Mouse (Mus musculus) common myeloid progenitor, adult 5-6 weeks (primary cell): Measurements from ENCODE around the gene Dennd1c. TPM values are rescaled to one million over a fixed set of nuclear protein-coding genes. Genes with fewer than 3 reads are reported as not detected.

Experiments used
- ATAC-seq: replicated peaks from 2 replicates; pipeline ENCODE4 v1.8.0; 2016; ENCODE audit warnings: low read depth, mild to moderate bottlenecking, moderate TSS enrichment, inconsistent platforms; ENCODE audit not compliant: poor library complexity, severe bottlenecking
- total RNA-seq: library from RNA; stranded (forward); fragments of 200-1000, 187-1606 nt; gene quantifications from 2 replicates; pipeline ENCODE4 v1.2.3, GENCODE M21; 2017

Dennd1c gene
- total RNA-seq, 1 experiment from 2014 or later, result 5.0 TPM

DNA sequence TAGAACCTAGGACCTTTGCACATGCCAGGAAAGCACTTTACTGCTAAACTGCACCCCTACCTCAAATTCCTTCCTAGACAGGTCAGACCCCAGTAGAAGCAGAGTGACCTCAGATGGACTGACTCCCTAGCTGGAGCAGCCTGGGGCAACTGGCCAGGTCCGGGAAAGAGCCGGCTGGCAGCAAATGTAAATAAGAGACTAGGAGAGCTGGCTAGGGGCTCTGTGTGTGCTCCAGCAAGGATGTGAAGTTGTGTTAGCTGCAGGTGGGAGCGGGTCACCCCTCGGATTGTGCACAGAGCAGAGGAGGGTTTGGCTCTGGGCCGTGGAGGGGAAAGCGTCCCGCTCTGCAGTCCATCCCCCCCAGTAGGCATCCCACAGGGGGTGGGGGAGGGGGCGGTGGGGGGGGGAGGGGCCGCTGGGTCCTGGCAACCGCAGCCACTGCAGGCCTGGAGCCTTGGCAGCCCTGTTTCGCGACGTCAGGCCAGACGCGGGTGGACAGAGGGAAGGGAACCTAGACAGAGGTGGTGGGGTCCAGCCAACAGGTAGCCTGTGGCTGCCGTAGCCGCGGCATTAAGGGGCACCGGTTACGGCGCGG is 19.3 kb downstream of the Dennd1c start, which contains the start of gene Crb3:
Gene Crb3 (plus strand): TSS at position 215 of the 595 bp plus-strand sequence.
- no peak for ATAC-seq

DNA sequence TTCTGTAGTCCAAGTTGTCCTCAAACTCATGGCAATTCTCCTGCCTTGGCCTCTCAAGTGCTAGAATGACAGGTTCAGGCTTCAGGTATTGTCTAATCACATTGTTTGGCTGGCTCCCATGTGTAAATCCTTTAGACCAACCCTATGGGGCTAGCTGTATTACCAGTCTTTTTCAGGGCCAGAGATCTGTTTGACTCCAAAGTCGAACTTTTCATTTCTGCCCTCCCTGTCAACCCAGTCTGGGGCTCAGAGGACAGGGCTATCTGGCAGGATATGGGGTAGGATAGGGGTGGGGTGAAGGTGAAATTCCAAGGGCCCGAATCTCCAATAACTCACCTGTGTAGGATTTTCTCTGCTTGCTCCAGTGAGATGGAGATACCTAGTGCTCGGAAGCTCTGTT is 22.1 kb downstream of the Dennd1c start:
- no peak for ATAC-seq

DNA sequence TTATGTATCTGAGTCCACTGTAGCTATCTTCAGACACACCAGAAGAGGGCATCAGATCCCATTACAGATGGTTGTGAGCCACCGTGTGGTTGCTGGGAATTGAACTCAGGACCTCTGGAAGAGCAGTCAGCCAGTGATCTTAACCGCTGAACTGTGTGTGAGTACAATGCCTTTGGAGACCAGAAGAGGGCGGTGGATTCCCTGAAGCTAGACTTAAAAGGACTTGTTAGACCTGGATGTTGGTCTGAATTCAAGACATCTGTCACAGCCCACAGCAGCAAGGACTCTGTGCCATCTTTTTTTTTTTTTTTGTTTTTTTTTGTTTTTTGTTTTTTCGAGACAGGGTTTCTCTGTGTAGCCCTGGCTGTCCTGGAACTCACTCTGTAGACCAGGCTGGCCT is 26.6 kb downstream of the Dennd1c start:
- ATAC-seq, result peak; percentile 80

- ATAC-seq, result peak; percentile 41; the same call in 1 of the 2 replicates
Measured at GRCm38 (mm10) chr17:57048816-57049215, 29.5 kb downstream of the Dennd1c start.

GRCm38 (mm10) chr17:57047406-57047805 is 30.9 kb downstream of the Dennd1c start:
- 0 out of 2 replicates have a peak, but pooled peaks have one; percentile 12 for ATAC-seq

DNA sequence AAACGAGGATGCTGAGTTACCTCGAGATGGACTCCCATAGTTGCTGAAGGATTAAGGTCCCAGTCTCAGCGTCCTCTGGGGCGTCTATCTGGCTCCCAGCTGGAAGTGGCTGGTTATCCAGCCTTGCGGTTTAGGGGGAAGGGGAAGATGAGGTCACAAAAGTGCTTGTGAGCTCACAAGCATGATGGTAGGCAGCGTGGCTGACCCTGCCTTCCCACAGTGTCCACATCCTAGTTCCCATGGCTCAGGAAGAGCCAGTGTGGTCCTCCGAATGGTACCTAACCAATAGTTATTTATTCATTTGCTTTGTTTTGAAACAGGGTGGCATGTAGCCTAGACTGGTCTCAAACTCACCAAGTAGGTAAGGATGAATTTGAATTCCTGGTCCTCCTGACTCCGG is 36.8 kb downstream of the Dennd1c start, which contains the start of gene Slc25a41:
Gene Slc25a41 (minus strand): TSS at position 101 of the 400 bp plus-strand sequence.
- no peak for ATAC-seq

GRCm38 (mm10) chr17:57038978-57039377 is 39.3 kb downstream of the Dennd1c start:
- peak; percentile 28 for ATAC-seq

DNA sequence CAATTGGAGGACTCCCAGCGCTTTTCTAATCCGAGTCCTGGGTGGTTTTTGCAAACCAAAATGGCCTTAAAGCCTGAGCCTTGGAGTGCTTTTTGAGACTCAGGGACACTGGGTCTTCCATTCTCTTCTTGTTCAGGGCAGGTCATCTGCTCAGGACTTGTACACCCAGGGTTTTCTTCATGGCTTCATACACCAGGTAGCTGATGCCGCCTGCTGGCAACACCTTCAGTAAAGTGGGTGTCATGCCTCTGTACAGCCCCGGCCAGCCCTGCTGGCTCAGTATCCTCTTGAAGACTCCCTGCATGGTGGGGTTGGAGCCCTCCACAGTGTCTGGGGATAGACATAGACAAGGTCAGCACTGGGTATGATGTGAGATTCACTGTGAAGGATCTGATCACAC is 45.5 kb downstream of the Dennd1c start:
- no peak for ATAC-seq

GRCm38 (mm10) chr17:57031661-57032420 is 46.5 kb downstream of the Dennd1c start:
- ATAC-seq, result peak; percentile 85

- no peak for ATAC-seq
Measured at GRCm38 (mm10) chr17:57030931-57031660, 47.2 kb downstream of the Dennd1c start, which contains the start of gene Khsrp. TSS of gene Khsrp (minus strand) at chr17:57031522.

- ATAC-seq, result no peak
Measured at GRCm38 (mm10) chr17:57029691-57030090, 48.6 kb downstream of the Dennd1c start.

GRCm38 (mm10) chr17:57027471-57027870 is 50.8 kb downstream of the Dennd1c start:
- no peak for ATAC-seq

DNA sequence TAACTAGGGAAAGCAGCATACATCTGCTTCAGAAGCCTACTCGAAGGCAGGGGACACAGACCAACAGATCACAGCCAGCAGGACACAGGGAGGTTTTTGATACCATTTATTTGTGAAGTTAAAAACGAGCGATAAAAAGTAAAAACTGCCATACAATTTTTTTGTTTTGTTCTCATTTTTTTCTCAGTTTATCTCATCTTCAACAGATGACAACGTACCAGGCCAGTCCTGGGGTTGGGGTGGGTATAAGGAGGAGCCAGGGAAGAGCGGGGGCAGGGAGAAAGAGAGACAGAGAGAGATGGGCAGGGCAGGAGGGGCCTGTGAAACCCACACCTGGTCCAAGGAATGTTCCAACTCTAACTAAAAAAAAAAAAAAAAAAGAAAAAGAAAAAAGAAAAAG is 57.4 kb downstream of the Dennd1c start:
- ATAC-seq, result no peak

DNA sequence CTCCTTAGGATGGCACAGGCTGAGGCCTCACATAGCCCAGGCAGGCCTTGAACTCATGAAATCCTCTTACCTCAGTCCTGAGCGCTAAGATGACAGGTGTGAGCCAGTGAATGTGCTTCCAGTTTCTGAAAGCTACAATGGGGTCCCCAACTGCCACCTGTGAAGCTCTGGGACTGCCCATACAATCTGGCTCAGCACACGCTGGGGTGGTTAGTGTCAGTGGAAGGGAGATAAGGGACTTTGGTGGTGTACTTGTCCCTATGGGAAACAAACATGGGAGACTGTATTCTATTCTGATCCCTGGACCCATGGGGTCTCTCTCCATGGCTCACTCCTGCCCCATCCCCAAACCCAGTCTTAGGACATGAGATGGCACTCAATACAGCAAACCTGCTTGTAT is 58.6 kb downstream of the Dennd1c start:
- peak; percentile 48; the same call in 1 of the 2 replicates for ATAC-seq

Other genes with a start within 250 kb of the Dennd1c start
- 7.6 and 7.7 TPM in 2 replicates for gene Rfx2, start 247.5 kb downstream of the Dennd1c start, total RNA-seq
- gene Acsbg2, start 204.1 kb downstream of the Dennd1c start, total RNA-seq, result not detected in 2 replicates
- gene 1700061G19Rik, start 203.0 kb downstream of the Dennd1c start, total RNA-seq, result 0.05 TPM in 1 of 2 replicates, not detected in the other
- 22.4 and 23.7 TPM in 2 replicates for gene Mllt1, start 143.1 kb downstream of the Dennd1c start, total RNA-seq
- gene Acer1, start 96.4 kb downstream of the Dennd1c start, total RNA-seq, result not detected in 2 replicates
- 73.8 and 96.9 TPM in 2 replicates for gene Clpp, start 88.2 kb downstream of the Dennd1c start, total RNA-seq
- 16.0 and 30.3 TPM in 2 replicates for gene Alkbh7, start 81.2 kb downstream of the Dennd1c start, total RNA-seq
- gene Pspn, start 78.5 kb downstream of the Dennd1c start, total RNA-seq, result not detected in 2 replicates
- 108 and 124 TPM in 2 replicates for gene Gtf2f1, start 67.2 kb downstream of the Dennd1c start, total RNA-seq
- not detected in 2 replicates for gene Gm17949, start 67.0 kb downstream of the Dennd1c start, total RNA-seq
- 90.7 and 122 TPM in 2 replicates for gene Khsrp, start 47.0 kb downstream of the Dennd1c start, total RNA-seq
- gene Slc25a41, start 36.9 kb downstream of the Dennd1c start, total RNA-seq, result not detected in 2 replicates
- 1.3 TPM in 1 of 2 replicates, not detected in the other for gene Crb3, start 19.4 kb downstream of the Dennd1c start, total RNA-seq
- gene Slc25a23, start 18.7 kb downstream of the Dennd1c start, total RNA-seq, result 6.4 and 11.6 TPM in 2 replicates
- gene Tubb4a, start 9.3 kb upstream of the Dennd1c start, total RNA-seq, result not detected in 2 replicates
- gene Tnfsf9, start 26.8 kb upstream of the Dennd1c start, total RNA-seq, result 0.82 and 1.7 TPM in 2 replicates
- not detected in 2 replicates for gene Cd70, start 71.3 kb upstream of the Dennd1c start, total RNA-seq
- 7.2 and 9.0 TPM in 2 replicates for gene Tnfsf14, start 115.7 kb upstream of the Dennd1c start, total RNA-seq
- gene C3, start 149.6 kb upstream of the Dennd1c start, total RNA-seq, result 8.4 and 19.3 TPM in 2 replicates
- 17.0 and 17.7 TPM in 2 replicates for gene Gpr108, start 169.9 kb upstream of the Dennd1c start, total RNA-seq
- 8.4 and 9.8 TPM in 2 replicates for gene Trip10, start 170.9 kb upstream of the Dennd1c start, total RNA-seq
- 182 and 183 TPM in 2 replicates for gene Vav1, start 200.6 kb upstream of the Dennd1c start, total RNA-seq